Mouse (Mus musculus) natural killer cell, adult 2 months (primary cell): ENCODE data around the gene Foxm1.

Source experiments
- DNase-seq, 2 experiments: peaks; one replicate each; pipeline ENCODE4 v3.0.0; 2022; ENCODE audit warnings: low spot score in 2 of 2

The Foxm1 gene

GRCm38 (mm10) chr6:128424269-128425019 lies 61.7 kb downstream of the Foxm1 start, which contains the start of gene Itfg2:
Gene Itfg2 (minus strand): TSS chr6:128424931.
- DNase-seq: peak; percentile 96

GRCm38 (mm10) chr6:128425046-128425445 lies 62.3 kb downstream of the Foxm1 start:
- DNase-seq: no peak
